Mouse (Mus musculus) heart, postnatal 25 days (tissue): ENCODE measurements around the gene Arid1b. TPM values are rescaled to one million over a fixed set of nuclear protein-coding genes. Genes with fewer than 3 reads are reported as not detected.

Source experiments
- DNase-seq: peaks from one replicate; pipeline ENCODE4 v3.0.0; 2022; ENCODE audit warnings: low spot score
- intact Hi-C: fragments of 180-260 bp; cut with DNase I; formaldehyde crosslinking; loops from one replicate; pipeline ENCODE4 v1.15.1; 2025
- total RNA-seq, 2 experiments: library from RNA; stranded (reverse); gene quantifications; 2 replicates each; pipeline ENCODE4 v1.2.3; 2021

The Arid1b gene
- total RNA-seq, 2 experiments from 2014 or later, result 28.2 to 32.0 TPM

- intact Hi-C loops, result no loop called here
- DNase-seq, result no peak
Observed at GRCm38 (mm10) chr17:5275749-5276148, 281.6 kb downstream of the Arid1b start.

GRCm38 (mm10) chr17:5277137-5277871, 283.2 kb downstream of the Arid1b start:
- DNase-seq, result no peak
- intact Hi-C loops, result no loop called here

GRCm38 (mm10) chr17:5280499-5281053, 286.4 kb downstream of the Arid1b start:
- no peak for DNase-seq
- intact Hi-C loops, result no loop called here

GRCm38 (mm10) chr17:5284783-5285182, 290.7 kb downstream of the Arid1b start:
- intact Hi-C loops, result loop anchor here (5.0 kb wide), 1 partner anchor 32 kb away; no protein-coding TSS in a partner anchor
- DNase-seq, result no peak

GRCm38 (mm10) chr17:5285877-5286440, 291.8 kb downstream of the Arid1b start:
- intact Hi-C loops, result loop anchor here (5.0 kb wide), 1 partner anchor 34 kb away; no protein-coding TSS in a partner anchor
- no peak for DNase-seq

GRCm38 (mm10) chr17:5286571-5287209, 292.6 kb downstream of the Arid1b start:
- no peak for DNase-seq
- intact Hi-C loops, result loop anchor here (5.0 kb wide), 1 partner anchor 34 kb away; no protein-coding TSS in a partner anchor

GRCm38 (mm10) chr17:5287210-5287591, 293.1 kb downstream of the Arid1b start:
- no peak for DNase-seq
- intact Hi-C loops, result loop anchor here (5.0 kb wide), 1 partner anchor 35 kb away; no protein-coding TSS in a partner anchor

GRCm38 (mm10) chr17:5287641-5288040, 293.5 kb downstream of the Arid1b start:
- no peak for DNase-seq

GRCm38 (mm10) chr17:5293653-5294584, 299.8 kb downstream of the Arid1b start:
- DNase-seq, result no peak
- intact Hi-C loops, result no loop called here

More at GRCm38 (mm10) chr17:5287641-5288040, 293.5 kb downstream of the Arid1b start:
- intact Hi-C loops, result loop anchor here (5.0 kb wide), 1 partner anchor 35 kb away; no protein-coding TSS in a partner anchor

GRCm38 (mm10) chr17:5295086-5295947, 301.2 kb downstream of the Arid1b start:
- intact Hi-C loops, result no loop called here
- DNase-seq, result no peak

- DNase-seq, result no peak
- intact Hi-C loops, result no loop called here
Observed at GRCm38 (mm10) chr17:5295948-5296262, 301.8 kb downstream of the Arid1b start.

GRCm38 (mm10) chr17:5297491-5297890, 303.4 kb downstream of the Arid1b start:
- no peak for DNase-seq
- intact Hi-C loops, result no loop called here

GRCm38 (mm10) chr17:5297984-5298383, 303.9 kb downstream of the Arid1b start:
- intact Hi-C loops, result no loop called here
- no peak for DNase-seq

- no peak for DNase-seq
- intact Hi-C loops, result no loop called here
Observed at GRCm38 (mm10) chr17:5298891-5299559, 304.9 kb downstream of the Arid1b start.

GRCm38 (mm10) chr17:5302971-5303746, 309.0 kb downstream of the Arid1b start:
- intact Hi-C loops, result no loop called here

GRCm38 (mm10) chr17:5305783-5306477, 311.8 kb downstream of the Arid1b start:
- intact Hi-C loops, result no loop called here

More at GRCm38 (mm10) chr17:5302971-5303746, 309.0 kb downstream of the Arid1b start:
- DNase-seq, result no peak

GRCm38 (mm10) chr17:5309930-5310329, 315.8 kb downstream of the Arid1b start:
- DNase-seq, result no peak
- intact Hi-C loops, result no loop called here

More at GRCm38 (mm10) chr17:5305783-5306477, 311.8 kb downstream of the Arid1b start:
- no peak for DNase-seq
